Mouse (Mus musculus) intestine, embryonic 15.5 days (tissue): ENCODE data around the gene Fam114a1. TPM values are rescaled to one million over a fixed set of nuclear protein-coding genes. Genes with fewer than 3 reads are reported as not detected.

ENCODE experiments used
- ATAC-seq: fragments of 200-750 bp; cut with Nextera tagmentation; 2 replicates; pipeline ENCODE4 v1.8.0; 2017; ENCODE audit warnings: moderate TSS enrichment, moderate library complexity
- H3K27ac ChIP-seq: fragments of 300-500 bp; sonication (generic); 2 replicates; pipeline ENCODE4 v1.5.1; 2015; ENCODE audit warnings: mild to moderate bottlenecking, inconsistent platforms
- H3K27me3 ChIP-seq: fragments of 300-500 bp; sonication (generic); replicated peaks from 2 replicates; pipeline ENCODE4 v1.6.1; 2015; ENCODE audit warnings: inconsistent platforms
- H3K36me3 ChIP-seq: fragments of 300-500 bp; sonication (generic); 2 replicates; pipeline ENCODE4 v1.6.1; 2015; ENCODE audit warnings: inconsistent platforms
- H3K4me1 ChIP-seq: fragments of 300-500 bp; sonication (generic); replicated peaks from 2 replicates; pipeline ENCODE4 v1.6.1; 2015; ENCODE audit warnings: inconsistent platforms
- H3K4me2 ChIP-seq: fragments of 300-500 bp; sonication (generic); replicated peaks from 2 replicates; pipeline ENCODE4 v1.6.1; 2015; ENCODE audit warnings: mild to moderate bottlenecking, inconsistent platforms
- H3K4me3 ChIP-seq: fragments of 300-500 bp; sonication (generic); replicated peaks from 2 replicates; pipeline ENCODE4 v1.5.1; 2015; ENCODE audit warnings: inconsistent platforms
- H3K9ac ChIP-seq: fragments of 300-500 bp; sonication (generic); 2 replicates; pipeline ENCODE4 v1.6.1; 2015; ENCODE audit warnings: inconsistent platforms
- H3K9me3 ChIP-seq: fragments of 300-500 bp; sonication (generic); 2 replicates; pipeline ENCODE4 v1.6.1; 2016; ENCODE audit warnings: inconsistent platforms
- WGBS: fragments of 180-500 bp; shearing (Covaris S2); methylation state at CpG from one replicate; pipeline ENCODE4 v1.1.7; 2015; 5-methylcytosine and 5-hydroxymethylcytosine counted together
- polyA plus RNA-seq: library from polyadenylated mRNA; unstranded; fragments of >200 nt; fragmentation: Nextera tagmentation; extraction: Ambion mirVana; gene quantifications from 2 replicates; pipeline ENCODE4 v1.2.1, GENCODE M21; 2015

Gene Fam114a1
- polyA plus RNA-seq, 1 experiment from 2014 or later, result 40.2 TPM

DNA sequence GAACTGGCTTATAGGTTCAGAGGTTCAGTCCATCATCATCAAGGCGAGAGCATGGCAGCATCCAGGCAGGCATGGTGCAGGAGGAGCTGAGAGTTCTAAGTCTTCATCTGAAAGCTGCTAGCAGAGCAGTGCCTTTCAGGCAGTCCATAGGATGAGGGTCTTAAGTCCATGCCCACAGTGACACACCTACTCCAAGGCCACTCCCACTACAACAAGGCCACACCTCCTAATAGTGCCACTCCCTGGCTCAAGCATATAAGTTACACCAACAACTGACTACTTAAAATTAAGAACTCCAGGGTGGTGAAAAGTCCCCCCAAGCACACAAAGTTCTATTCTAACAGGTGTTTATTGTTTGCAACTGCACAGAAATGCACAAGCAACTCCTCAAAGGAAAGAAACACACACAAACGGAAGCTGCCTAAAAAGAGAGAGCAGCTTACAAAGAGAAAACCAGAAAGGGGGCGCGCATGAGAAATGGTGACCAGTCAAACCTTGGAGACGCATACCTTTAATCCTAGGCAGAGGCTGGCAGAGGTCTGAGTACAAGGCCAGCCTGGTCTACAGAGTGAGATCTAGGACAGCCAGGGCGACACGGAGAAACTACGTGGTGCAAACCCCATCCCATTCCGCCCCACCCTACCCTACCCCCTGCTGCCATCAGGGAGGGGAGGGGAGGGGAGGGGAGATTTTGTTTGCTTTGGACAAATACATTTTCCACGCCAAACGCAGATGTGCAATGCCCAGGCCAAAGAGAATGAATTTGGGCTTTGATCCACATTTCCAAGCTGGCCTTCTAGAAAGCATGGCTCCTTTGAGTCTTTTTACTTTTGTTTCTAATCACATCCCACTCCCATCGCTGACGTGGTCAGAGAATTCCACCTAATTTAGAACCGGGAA is 660 bp upstream of the Fam114a1 start:
- Histone ChIP-seq H3K27me3 (no peaks in the 10 kb centered on the region), H3K4me1 (0 out of 2 replicates have a peak, but pooled peaks cover 11% of the 10 kb centered on the region), H3K27ac (peak overlapping the region; percentile 51), H3K36me3 (no peaks in the 10 kb centered on the region), H3K4me3 (peak overlapping the region; percentile 77), H3K9ac (peak overlapping the region; percentile 72), H3K9me3 (no peaks in the 10 kb centered on the region), H3K4me2 (peak overlapping the region; percentile 86)
- ATAC-seq, result peak; percentile 72
- 5% methylated on average over 14 of the region's 14 CpGs for WGBS

DNA sequence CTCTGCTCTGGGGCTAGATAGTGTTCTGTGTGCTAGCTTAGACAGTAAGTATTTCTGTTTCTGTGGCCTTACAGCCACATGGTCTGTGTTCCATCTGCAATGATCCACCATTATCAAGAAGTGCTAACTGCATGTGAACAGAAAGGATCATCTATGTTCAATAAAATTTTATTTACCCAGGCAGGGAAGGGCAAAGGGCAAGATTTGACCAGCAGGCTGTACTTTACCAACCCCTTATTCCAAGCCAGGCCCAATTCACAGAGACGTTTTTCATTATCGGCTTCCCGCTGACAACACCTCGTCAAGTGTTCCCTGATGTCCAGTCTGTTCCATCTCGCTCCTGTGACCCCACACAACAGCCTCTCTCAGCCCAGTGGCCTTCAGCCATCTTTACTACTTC is 5.2 kb downstream of the Fam114a1 start:
- Histone ChIP-seq H3K4me3 (no peak overlapping the region), H3K27ac (no peak overlapping the region), H3K36me3 (no peaks in the 10 kb centered on the region), H3K4me1 (0 out of 2 replicates have a peak, but pooled peaks cover 12% of the 10 kb centered on the region), H3K9ac (no peak overlapping the region), H3K4me2 (no peak overlapping the region), H3K27me3 (no peaks in the 10 kb centered on the region), H3K9me3 (no peaks in the 10 kb centered on the region)
- 69% methylated on average over 5 of the region's 5 CpGs for WGBS
- ATAC-seq, result no peak

DNA sequence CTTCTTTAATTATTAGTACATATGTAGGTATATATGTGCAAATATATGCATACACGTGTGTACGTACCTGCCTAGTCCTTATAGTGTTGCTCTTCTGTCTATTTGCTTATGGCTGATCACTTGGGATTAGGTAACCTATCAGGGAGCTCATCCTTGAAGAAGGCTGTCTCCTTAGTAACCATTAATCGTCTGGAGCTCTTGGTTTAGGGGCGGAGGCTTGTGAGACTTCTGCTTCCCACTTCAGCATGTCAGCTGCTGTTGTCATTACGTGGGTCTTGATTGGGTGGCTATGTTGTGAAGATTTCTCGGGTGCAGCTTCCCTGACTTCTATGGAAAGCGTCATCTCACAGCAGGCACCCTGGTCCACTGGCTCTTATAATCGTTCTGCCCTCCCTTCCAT is 7.3 kb downstream of the Fam114a1 start:
- Histone ChIP-seq H3K9ac (no peak overlapping the region), H3K27ac (no peak overlapping the region), H3K4me2 (no peak overlapping the region), H3K27me3 (no peaks in the 10 kb centered on the region), H3K36me3 (peaks cover 3% of the 10 kb centered on the region; the same call in 1 of the 2 replicates), H3K4me3 (no peak overlapping the region), H3K9me3 (no peaks in the 10 kb centered on the region), H3K4me1 (0 out of 2 replicates have a peak, but pooled peaks cover 4% of the 10 kb centered on the region)
- 75% methylated on average over 8 of the region's 8 CpGs for WGBS
- ATAC-seq, result no peak

DNA sequence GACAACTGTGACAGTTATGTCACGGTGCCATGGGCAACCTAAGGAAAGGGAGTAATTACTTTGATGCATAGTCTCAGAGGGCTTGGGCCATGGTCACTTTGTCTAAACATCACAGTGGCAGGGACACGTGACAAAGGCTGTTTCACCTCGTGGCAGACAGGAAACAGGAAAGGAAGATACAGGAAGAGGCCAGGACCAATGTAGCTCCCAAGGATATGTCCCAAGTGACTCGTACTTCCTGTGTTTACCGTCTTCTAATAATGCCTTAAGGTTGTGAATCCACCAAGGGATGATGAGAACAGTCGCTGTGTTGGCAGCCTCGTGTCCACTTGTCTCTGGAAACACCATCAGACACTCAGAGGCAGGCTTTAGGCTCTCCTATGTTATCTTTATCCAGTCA is 16.1 kb downstream of the Fam114a1 start:
- WGBS, result 69% methylated on average over 7 of the region's 7 CpGs
- H3K4me3 ChIP-seq, result no peak overlapping the region
- H3K4me2 ChIP-seq, result no peak overlapping the region
- H3K27ac ChIP-seq, result no peak overlapping the region
- peaks cover 3% of the 10 kb centered on the region; the same call in 1 of the 2 replicates for H3K36me3 ChIP-seq
- H3K9ac ChIP-seq, result no peak overlapping the region
- H3K9me3 ChIP-seq, result no peaks in the 10 kb centered on the region
- no peak for ATAC-seq
- H3K4me1 ChIP-seq, result no peaks in the 10 kb centered on the region
- no peaks in the 10 kb centered on the region for H3K27me3 ChIP-seq

DNA sequence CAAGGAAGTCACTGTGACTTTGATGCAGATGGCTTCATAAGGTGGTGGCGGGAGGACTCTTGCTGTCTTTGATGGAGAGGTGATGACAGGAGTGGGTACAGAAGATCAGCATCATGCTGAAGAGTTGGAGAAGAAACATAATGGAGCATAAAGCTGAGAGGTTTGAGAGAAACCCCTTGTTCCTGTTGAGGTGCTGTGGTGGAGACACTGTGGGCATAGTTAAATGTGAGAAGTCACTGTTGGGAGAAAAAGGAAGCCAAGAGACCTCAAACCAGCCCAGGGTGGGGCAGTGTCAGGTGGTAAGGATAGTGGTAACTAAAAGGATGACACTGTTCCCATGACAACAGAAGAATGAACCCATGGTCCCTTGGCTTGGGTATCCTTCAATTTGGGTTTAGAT is 20.1 kb downstream of the Fam114a1 start:
- no peak overlapping the region for H3K4me3 ChIP-seq
- no peak overlapping the region for H3K27ac ChIP-seq
- no peak overlapping the region for H3K4me2 ChIP-seq
- no peak for ATAC-seq
- H3K36me3 ChIP-seq, result no peaks in the 10 kb centered on the region
- H3K9ac ChIP-seq, result no peak overlapping the region
- WGBS, result 88% methylated on average over 1 of the region's 1 CpGs
- H3K4me1 ChIP-seq, result no peaks in the 10 kb centered on the region
- H3K27me3 ChIP-seq, result no peaks in the 10 kb centered on the region
- no peaks in the 10 kb centered on the region for H3K9me3 ChIP-seq

DNA sequence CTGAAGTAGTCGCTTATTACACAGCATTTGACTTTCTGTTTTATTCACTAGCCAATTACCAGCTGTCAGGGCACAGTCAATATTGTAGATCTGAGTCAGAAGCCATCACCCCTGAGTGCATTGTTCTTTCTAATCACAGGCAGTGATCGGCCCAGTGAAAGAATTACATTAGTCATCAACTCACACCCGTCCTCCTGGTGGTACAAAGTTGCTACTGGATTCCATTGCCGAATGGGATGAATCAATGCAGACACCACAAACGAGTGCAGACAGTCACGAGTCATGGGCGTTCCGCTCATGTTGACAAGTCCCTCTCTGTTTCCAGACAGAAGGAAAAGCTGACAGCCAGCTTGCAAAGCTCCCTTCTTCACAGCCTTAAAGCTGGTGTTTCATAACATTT is 22.7 kb downstream of the Fam114a1 start:
- H3K36me3 ChIP-seq, result peaks cover 4% of the 10 kb centered on the region; the same call in 1 of the 2 replicates
- H3K4me1 ChIP-seq, result no peaks in the 10 kb centered on the region
- H3K27ac ChIP-seq, result no peak overlapping the region
- ATAC-seq, result 0 out of 2 replicates have a peak, but pooled peaks have one; percentile 12
- no peak overlapping the region for H3K4me2 ChIP-seq
- no peak overlapping the region for H3K4me3 ChIP-seq
- 64% methylated on average over 8 of the region's 8 CpGs for WGBS
- H3K27me3 ChIP-seq, result no peaks in the 10 kb centered on the region
- H3K9ac ChIP-seq, result no peak overlapping the region
- no peaks in the 10 kb centered on the region for H3K9me3 ChIP-seq

DNA sequence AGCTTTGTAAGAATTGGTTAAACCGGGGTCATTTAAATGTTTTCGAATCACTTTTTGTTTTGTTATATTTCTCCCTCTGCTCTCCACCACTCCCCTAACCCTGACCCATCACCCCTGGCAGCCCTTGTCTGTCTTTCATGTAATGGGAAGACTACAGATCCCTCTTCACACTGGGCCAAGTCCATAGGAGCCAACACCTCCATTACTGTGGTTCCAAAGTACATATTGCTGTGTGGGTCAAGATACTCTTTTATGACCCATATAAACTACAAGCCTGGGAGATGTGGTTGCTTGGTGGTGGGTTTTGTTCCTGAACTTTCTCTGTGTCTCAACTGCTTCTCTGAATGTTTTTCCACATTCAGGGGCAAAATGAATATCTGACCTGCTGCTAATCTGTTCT is 25.5 kb downstream of the Fam114a1 start:
- H3K4me2 ChIP-seq, result no peak overlapping the region
- no peaks in the 10 kb centered on the region for H3K27me3 ChIP-seq
- H3K4me1 ChIP-seq, result no peaks in the 10 kb centered on the region
- ATAC-seq, result no peak
- H3K27ac ChIP-seq, result no peak overlapping the region
- no peak overlapping the region for H3K9ac ChIP-seq
- H3K9me3 ChIP-seq, result no peaks in the 10 kb centered on the region
- peaks cover 10% of the 10 kb centered on the region for H3K36me3 ChIP-seq
- 92% methylated on average over 2 of the region's 2 CpGs for WGBS
- no peak overlapping the region for H3K4me3 ChIP-seq

DNA sequence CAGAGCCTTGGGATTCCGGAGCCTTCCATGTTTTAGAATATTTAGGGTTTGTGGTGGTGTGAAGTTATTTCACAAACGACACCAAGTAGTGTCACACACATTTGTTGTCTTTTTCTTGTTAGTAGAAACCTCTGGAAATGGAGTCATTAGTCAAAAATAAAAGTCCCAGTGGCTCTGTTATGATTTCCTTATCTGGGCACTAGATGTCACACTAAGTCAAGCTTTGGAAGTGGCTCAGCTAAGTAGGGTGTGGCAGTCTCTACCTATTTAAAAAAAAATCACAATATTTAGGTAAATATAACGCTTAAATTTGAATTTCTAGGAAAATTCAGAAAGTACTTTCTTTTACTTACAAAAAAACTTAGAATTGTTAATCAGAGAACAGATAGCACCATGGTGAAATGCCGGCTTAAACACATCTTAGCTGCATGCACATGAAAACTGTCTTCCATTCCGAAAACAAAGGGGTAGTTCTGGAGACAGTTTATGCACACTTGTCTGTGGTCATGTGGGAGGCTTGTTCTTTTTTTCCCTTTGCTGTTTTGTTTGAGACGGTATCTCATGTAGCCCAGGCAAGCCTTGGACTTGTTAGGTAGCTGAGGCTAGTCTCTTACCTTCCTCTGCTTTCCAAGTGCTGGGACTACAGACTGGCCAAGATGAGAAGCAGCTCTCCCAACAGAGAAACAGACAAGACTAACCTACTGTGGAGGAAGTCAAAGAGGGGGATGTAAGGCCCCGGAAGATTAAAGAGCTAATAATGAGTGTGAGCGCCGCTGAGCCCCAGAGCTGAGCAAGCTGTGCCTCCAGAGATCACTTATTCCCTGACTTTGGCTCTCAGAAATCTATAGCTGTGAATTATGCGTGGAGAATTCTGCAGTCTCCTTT is 33.3 kb downstream of the Fam114a1 start:
- H3K27ac ChIP-seq, result no peak overlapping the region
- H3K4me1 ChIP-seq, result no peaks in the 10 kb centered on the region
- H3K27me3 ChIP-seq, result no peaks in the 10 kb centered on the region
- no peak overlapping the region for H3K9ac ChIP-seq
- no peak overlapping the region for H3K4me3 ChIP-seq
- peaks cover 1% of the 10 kb centered on the region for H3K36me3 ChIP-seq
- 67% methylated on average over 10 of the region's 10 CpGs for WGBS
- H3K4me2 ChIP-seq, result no peak overlapping the region
- no peak for ATAC-seq
- H3K9me3 ChIP-seq, result no peaks in the 10 kb centered on the region

DNA sequence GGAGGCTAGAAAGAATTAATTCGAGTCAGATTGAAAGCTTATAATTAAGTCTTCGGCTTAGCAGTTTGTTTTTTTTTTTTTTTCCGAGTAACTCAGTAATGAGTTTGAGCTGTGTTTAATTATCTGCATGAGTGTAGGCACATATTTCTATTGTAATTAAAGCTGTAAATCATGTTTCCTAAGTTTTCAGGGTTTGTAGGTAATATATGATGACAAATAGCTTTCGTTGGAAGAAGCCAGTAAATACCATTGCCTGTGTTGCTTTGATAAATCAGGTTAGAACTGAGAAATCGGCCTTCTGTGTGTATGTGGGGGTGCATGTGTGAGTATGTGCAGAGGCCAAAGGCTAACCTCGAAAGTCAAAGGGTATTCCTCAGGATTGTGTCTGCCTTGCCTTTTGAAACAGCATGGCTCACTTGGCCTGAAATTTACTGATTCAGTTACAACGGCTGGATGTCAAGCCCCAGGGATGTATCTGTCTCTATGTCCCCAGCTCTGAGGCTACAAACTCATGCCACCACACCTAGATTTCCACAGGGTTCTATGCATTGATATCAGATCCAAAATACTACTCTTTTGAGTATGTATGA is 34.2 kb downstream of the Fam114a1 start:
- ATAC-seq, result no peak
- H3K4me3 ChIP-seq, result no peak overlapping the region
- 69% methylated on average over 7 of the region's 7 CpGs for WGBS

DNA sequence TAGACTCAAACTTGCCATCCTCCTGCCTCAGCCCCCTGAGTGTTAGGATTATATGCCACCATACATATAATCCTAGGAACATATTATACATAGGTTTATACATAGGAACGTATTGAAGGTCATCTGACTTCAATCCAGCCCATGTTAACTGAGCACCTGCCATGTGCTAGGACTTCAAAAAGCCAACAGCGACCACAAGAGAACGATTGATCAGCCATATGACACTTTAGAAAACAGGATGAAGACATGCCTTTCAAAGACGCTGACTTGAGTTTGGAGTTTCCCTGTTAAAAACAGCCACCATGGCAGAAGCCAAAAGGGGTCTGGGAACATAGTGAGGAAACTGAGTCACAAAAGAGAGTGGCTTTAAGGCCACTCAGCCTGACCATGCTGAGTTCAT is 35.4 kb downstream of the Fam114a1 start:
- H3K27ac ChIP-seq, result no peak overlapping the region
- no peaks in the 10 kb centered on the region for H3K4me1 ChIP-seq
- no peak for ATAC-seq
- no peak overlapping the region for H3K4me3 ChIP-seq
- 87% methylated on average over 4 of the region's 4 CpGs for WGBS
- no peak overlapping the region for H3K4me2 ChIP-seq
- peaks cover 9% of the 10 kb centered on the region; the same call in 1 of the 2 replicates for H3K36me3 ChIP-seq
- H3K9ac ChIP-seq, result no peak overlapping the region
- H3K27me3 ChIP-seq, result no peaks in the 10 kb centered on the region
- H3K9me3 ChIP-seq, result no peaks in the 10 kb centered on the region

More for the DNA sequence above, 34.2 kb downstream of the Fam114a1 start:
- Histone ChIP-seq H3K9me3 (no peaks in the 10 kb centered on the region), H3K4me2 (no peak overlapping the region), H3K36me3 (no peaks in the 10 kb centered on the region), H3K27ac (no peak overlapping the region), H3K4me1 (no peaks in the 10 kb centered on the region), H3K9ac (no peak overlapping the region), H3K27me3 (no peaks in the 10 kb centered on the region)

DNA sequence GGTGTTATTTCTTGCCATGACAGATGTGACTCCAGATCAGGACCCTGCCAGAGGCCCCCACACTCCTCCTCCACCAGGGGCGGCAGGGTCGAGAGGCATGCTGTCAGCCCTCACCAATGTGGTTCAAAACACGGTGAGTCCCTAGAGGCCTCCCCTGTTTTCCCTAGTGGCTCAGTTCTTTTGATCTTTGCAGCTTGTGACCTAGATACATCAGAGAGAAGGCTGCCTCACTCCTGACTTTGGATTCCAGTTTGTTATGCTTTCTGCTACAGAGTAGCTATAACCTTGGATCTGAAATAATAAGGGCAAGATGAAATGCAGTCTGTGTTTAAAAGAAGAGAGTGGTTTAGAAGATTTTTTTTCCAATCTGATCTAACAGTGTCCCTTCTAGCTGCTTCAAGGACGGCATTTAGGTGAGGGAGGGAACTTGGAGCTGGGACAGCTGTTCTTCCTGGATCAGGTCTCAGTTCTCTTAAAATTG is 36.2 kb downstream of the Fam114a1 start:
- ATAC-seq, result no peak

More for the DNA sequence above, 36.2 kb downstream of the Fam114a1 start:
- H3K4me3 ChIP-seq, result no peak overlapping the region
- H3K27me3 ChIP-seq, result no peaks in the 10 kb centered on the region
- no peak overlapping the region for H3K9ac ChIP-seq
- WGBS, result 52% methylated on average over 4 of the region's 4 CpGs
- H3K4me2 ChIP-seq, result no peak overlapping the region
- peaks cover 12% of the 10 kb centered on the region; the same call in 1 of the 2 replicates for H3K36me3 ChIP-seq
- H3K9me3 ChIP-seq, result no peaks in the 10 kb centered on the region
- no peak overlapping the region for H3K27ac ChIP-seq
- H3K4me1 ChIP-seq, result no peaks in the 10 kb centered on the region
